Mouse (Mus musculus) thymus, postnatal 10 days (tissue): Measurements from ENCODE around the gene Def8.
A peak's percentile ranks its signal among the peaks of the same experiment; 100 is the strongest.
"Not testable (repeated sequence)": the region's sequence is repeated elsewhere in the genome, so short reads cannot be mapped to it uniquely, and the experiment has no call there.

Experiments used
- DNase-seq, 2 experiments: peaks; one replicate each; pipeline ENCODE4 v3.0.0; 2021; ENCODE audit warnings: low spot score in 2 of 2

Gene Def8

GRCm38 (mm10) chr8:123432381-123432780, 9.1 kb downstream of the Def8 start:
- DNase-seq = no peak

- not testable (repeated sequence) for DNase-seq
Observed at GRCm38 (mm10) chr8:123433241-123433974, 10.1 kb downstream of the Def8 start.

GRCm38 (mm10) chr8:123441788-123442187, 18.5 kb downstream of the Def8 start:
- no peak for DNase-seq

DNA sequence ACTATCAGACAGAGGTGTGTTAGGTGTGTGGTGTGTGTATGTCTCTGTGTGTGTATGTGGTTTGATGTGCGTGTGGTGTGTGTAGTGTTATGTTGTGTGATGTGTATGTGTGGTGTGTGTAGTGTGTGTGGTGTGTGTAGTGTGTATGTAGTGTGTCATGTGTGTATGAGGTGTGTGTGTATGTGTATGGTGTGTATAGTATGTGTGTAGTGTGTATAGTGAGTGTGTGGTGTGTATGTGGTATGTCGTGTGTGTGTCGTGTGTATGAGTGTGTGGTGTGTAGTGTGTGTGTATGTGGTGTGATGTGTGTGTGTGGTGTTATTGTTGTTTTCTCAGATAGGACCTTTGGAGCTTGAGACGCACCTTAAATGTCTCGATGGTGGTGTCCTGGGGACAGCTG, 19.0 kb downstream of the Def8 start:
- no peak for DNase-seq

GRCm38 (mm10) chr8:123442871-123443575, 19.7 kb downstream of the Def8 start:
- DNase-seq = peak; percentile 76 to 89

DNA sequence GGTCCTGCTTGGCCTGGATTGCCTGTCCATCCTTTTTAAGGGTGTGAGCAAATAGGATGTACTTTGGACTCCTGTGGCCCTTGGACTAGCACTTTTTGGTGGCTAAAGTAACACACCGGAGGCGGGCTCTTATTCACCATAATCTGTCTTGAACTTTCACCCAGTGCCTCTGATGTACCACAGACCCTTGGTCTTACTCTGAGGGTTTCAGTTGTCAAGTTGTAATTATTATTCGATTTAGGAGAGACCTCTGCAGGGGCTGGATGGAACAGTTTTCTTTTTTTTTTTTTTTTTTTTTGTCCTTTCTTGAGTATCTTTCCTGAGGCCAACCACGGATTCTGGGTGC, 20.2 kb downstream of the Def8 start:
- DNase-seq = no peak

DNA sequence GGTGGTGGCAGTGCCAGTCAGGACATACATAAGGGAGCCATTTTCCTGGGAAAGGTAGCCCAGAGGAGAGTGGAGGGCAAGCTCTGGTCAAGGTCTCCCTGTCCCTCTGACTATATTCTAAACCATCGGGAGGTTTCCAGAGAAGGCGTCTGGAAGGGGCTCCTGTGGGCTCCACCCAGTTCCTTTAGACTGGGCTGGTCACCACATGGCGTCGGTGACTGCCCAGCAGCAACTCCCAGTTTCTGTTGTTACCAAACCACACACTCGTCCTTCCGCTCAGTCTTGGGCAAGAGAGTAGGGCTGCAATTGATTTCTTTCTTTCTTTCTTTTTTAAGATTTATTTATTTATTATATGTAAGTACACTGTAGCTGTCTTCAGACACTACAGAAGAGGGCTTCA, 20.8 kb downstream of the Def8 start:
- no peak for DNase-seq

DNA sequence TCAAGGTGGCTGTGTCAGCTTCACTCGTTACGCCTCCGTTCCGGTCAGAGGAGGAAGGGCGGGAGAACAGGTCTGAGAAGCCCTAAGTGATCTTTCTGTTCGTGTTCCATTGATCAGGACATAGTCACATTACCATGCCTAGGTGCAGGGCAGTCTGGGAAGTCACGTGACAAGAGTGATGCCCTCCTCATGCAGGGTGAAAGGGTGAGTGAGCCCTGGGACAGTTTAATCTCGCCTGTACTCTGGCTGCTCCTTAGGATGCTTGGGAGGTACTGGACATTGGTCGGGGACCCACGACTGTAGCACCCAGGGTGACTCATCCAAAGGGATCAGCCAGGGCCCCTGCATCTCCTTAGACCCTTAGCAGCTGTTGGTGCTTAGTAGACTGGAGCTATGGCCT, 22.7 kb downstream of the Def8 start:
- DNase-seq = no peak

- DNase-seq = no peak
Observed at GRCm38 (mm10) chr8:123446799-123447198, 23.5 kb downstream of the Def8 start.

GRCm38 (mm10) chr8:123450783-123451182, 27.5 kb downstream of the Def8 start:
- no peak for DNase-seq

DNA sequence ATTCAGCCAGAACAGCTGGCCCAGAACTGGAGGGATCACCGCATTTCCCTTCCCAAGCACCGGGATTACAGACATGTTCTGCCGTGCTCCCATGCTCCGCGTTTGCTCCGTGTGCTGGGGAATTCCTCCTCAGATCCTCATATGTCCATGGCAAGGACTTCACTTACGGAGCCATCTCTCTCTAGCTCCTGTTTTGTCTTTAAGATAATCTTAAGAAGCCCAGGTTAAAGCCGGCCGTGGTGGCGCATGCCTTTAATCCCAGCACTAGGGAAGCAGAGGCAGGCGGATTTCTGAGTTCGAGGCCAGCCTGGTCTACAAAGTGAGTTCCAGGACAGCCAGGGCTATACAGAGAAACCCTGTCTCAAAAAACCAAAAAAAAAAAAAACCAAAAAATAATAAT, 28.4 kb downstream of the Def8 start:
- DNase-seq = not testable (repeated sequence)

DNA sequence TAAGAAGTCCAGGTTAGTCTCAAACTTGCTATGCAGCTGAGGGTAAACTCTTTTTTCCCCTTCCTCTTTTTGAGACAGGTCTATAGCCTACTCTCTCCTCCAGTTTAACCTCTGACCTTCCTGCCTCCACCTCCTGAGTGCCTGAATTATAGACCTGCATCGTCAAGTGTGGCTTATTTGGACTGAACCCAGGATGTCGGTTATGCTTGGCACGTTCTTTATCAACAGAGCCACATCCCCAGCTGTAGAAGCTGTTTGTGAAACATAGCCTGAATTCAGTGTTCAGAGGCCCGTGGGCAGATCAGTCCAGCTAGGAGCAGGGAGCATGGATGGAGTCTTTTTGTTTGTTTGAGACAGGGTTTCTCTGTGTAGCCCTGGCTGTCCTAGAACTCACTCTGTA, 28.8 kb downstream of the Def8 start:
- no peak for DNase-seq

- DNase-seq = no peak
Observed at GRCm38 (mm10) chr8:123453291-123453690, 30.0 kb downstream of the Def8 start.

- no peak for DNase-seq
Observed at GRCm38 (mm10) chr8:123453951-123454350, 30.6 kb downstream of the Def8 start.

DNA sequence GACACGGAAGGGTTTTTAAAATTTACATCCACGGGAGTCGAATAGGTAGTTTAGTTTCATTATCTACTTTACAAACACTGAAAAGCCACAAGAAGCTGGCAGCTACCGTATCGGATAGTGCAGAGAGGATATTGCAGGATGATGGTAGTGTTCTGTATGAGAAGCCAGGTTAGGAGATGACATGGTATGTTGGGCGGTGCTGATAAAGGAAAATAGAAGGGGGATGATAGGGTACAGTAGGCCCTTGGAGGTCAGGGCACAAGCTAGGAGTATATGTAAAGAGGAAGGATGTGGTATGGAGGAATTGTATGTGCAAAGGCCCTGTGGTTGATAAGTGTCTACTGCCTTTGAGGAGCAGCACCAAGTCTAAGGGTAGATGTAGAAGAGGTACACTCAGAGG, 31.2 kb downstream of the Def8 start:
- no peak for DNase-seq

- DNase-seq = no peak
Observed at GRCm38 (mm10) chr8:123463651-123464050, 40.3 kb downstream of the Def8 start.

- DNase-seq = no peak
Observed at GRCm38 (mm10) chr8:123467476-123467875, 44.1 kb downstream of the Def8 start.

GRCm38 (mm10) chr8:123472991-123473390, 49.7 kb downstream of the Def8 start:
- DNase-seq = not testable (repeated sequence)

DNA sequence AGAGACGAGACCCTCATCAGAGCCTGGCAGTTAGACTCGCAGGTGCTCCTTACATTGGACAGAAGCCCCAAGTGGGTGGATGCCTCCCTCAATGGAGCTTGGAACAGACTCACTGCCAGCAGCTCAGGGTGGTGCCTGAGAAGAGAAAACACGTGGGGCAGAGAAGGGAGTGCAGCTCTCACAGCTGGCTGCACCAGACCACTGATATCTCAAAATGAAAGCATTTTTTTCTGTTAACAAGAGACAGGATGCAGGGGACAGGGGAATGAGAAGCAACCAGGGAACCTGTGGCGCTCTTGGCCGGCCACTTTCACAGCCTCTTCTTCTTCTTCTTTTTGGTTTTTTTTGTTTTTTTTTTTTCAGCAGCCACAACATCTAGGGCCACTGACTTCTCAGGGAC, 51.2 kb downstream of the Def8 start:
- not testable (repeated sequence) for DNase-seq

DNA sequence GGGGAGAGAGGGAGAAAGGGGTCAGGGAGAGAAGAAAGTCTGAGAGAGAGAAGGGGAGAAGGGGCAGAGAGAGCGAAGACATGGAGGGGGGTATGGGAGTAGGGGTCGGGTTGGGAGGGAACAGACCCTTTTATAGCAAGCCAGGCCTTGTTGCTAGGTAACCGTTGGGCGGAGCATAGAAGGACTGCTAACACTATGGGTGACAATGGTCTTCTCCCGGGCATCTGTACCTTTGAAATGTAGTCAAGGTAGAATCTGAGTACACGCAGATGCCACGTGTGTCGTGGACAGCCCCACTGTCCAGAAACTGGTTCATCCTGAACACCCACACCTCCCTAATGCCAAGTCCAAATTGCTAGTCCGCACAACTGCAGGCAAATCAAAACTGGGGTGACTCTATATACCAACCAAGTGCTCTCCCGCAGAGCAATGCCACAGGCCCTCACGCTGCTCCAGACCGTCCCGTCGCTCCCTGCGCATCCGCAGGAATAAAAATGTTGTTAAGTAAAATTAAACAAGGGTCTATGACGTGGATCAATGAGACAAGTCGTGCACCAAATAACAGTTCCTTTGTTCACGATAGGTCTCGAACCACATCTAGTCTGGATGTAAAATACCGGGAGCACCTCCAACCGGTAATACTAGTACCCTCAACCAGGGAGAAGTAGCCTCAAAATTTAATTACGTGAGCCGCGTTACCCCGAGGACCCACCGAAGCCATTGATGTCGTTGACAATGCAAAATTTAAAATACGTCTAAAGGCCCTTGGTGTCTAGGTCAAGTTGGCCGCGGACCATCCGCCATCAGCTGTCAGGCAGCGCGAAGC, 53.8 kb downstream of the Def8 start:
- DNase-seq = peak in 1 of 2 experiments; percentile 11

DNA sequence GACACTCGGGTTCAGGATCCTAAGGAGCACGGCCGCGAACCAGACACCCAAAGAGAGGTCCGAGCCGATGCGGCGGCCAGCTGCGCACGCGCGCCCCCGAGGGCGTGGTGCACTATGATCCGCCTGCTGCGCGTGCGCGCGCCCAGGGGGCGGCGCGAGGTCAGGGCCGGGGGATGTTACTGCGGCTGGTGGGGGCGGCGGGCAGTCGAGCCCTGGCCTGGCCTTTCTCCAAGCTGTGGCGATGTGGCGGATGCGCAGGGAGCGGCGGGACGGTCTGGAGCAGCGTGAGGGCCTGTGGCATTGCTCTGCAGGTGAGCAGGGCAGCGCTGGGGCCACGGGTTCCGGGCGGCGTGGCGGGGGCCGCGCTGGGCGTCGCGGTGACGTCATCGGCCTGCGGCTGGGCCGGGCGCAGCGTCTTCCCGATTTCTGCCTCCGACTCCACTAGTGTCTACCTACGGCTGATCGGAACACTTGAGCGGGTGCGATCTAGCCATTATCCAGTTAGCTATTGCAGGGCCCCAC, 54.5 kb downstream of the Def8 start, which contains the start of gene Afg3l1:
Gene Afg3l1, plus strand, starts transcription at position 167 of the 522 bp plus-strand sequence.
- peak; percentile 81 to 87 for DNase-seq
